Mouse (Mus musculus) cerebellum, adult 2 months (tissue): ENCODE results near the gene Cd244a.

Experiments used
- CTCF ChIP-seq: fragments of 200-500 bp; IDR thresholded peaks from 2 replicates; pipeline ENCODE4 v1.5.1; 2011; ENCODE audit warnings: low read depth, mild to moderate bottlenecking, control low read depth, low read length, moderate library complexity, borderline replicate concordance; ENCODE audit not compliant: insufficient read depth
- POLR2A ChIP-seq: fragments of 200-500 bp; IDR thresholded peaks from 2 replicates; pipeline ENCODE4 v1.6.1; 2011; ENCODE audit warnings: low read length, control low read depth, borderline replicate concordance; ENCODE audit not compliant: insufficient read depth

DNA sequence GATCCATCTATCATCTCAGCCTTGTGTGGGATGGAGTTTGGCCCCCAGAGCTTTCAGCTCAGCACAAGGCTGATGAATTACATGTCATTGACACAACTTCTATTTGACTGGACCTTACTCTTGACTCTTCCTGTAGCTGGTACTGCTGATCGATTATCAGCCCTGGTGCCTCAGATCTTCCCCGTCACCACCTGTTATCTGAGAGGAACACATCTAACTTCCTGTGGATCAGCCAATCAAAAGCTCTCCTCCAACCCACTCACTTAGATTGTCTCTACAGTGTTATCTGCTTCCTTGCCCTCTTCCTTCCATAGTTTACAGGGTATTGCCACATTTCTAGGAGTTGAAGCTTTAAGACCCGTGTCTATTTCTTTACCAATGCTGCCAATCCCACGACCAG lies 6.9 kb downstream of the Cd244a start:
- TF ChIP-seq CTCF (no peak), POLR2A (no peak)
